Mouse (Mus musculus): Measurements from ENCODE around the gene Gm39566. TPM values are rescaled to one million over a fixed set of nuclear protein-coding genes. Genes with fewer than 3 reads are reported as not detected.
A peak's percentile ranks its signal among the peaks of the same experiment; 100 is the strongest.

Gene Gm39566
- total RNA-seq, 2 experiments from 2014 or later: not detected

- peak; percentile 38 to 46 for DNase-seq (ENCODE audit: low spot score in 2 of 2)
Observed at GRCm38 (mm10) chr11:69799394-69800137, 15.5 kb downstream of the Gm39566 start.

DNA sequence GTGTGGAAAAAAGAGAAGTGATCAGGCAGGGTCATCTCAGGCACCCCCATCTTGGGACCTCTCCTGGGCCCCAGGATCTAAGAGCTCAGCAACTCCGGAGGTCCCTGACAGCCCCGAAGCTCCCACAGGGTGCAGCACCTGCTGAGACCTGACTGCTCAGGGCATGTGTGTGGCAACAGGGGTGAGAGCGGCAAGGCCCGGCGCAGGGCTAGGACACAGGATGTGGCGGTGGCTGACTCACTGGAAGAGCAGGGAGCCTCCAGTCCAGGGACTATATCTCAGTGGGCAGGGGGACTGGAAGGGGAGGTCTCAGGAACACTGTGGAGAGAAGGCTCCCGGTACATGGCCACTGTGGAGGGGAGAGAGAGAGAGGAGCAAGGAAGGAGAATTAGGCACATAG, 17.2 kb downstream of the Gm39566 start:
- DNase-seq (ENCODE audit: low spot score in 2 of 2): no peak

GRCm38 (mm10) chr11:69795983-69796435, 19.1 kb downstream of the Gm39566 start:
- DNase-seq (ENCODE audit: low spot score in 2 of 2): no peak

GRCm38 (mm10) chr11:69795168-69795982, 19.7 kb downstream of the Gm39566 start, which contains the start of gene Chrnb1:
Chrnb1 (minus strand) TSS chr11:69795943.
- peak; percentile 83 to 88 for DNase-seq (ENCODE audit: low spot score in 2 of 2)

DNA sequence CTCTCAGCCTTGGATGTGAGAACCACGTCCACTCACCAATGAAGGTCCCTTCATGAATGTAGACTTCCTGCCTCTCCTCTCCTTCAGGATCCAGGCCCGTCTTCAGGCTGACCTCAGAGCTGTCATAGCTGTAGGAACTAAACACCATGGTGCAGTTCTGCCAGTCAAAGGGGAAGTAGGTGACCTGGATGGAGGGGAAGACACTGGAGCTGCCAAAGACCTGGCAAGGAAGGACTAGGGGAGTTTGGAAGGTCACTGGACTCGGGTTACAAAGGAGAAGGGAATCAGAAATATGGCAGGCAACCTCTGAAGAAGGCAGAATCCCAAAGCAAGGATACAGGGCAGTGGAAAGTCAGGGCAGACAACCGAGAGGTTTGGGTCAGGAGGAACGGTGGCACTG, 21.7 kb downstream of the Gm39566 start:
- DNase-seq (ENCODE audit: low spot score in 2 of 2): no peak

DNA sequence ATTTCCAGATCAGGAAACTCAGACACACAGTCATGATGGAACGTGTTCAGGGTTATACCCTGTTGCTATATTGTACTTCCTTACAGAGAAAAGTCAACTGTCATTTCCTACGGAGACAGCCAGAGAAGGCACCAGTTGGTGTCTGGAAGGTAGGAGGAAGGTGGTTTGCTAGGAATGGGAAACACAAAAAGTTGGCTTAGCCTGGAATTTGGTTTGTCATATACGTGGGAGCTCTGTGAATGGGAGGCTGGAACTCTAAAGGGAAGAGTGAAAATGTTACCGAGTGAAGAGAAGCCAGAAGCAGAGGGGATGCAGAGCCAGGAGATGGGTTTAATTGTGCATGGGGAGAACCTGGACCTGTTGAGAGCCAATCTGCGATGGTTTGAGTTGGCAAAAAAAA, 23.7 kb downstream of the Gm39566 start:
- DNase-seq (ENCODE audit: low spot score in 2 of 2): no peak

GRCm38 (mm10) chr11:69789431-69789830, 25.7 kb downstream of the Gm39566 start:
- no peak for DNase-seq (ENCODE audit: low spot score in 2 of 2)

GRCm38 (mm10) chr11:69787306-69787705, 27.8 kb downstream of the Gm39566 start:
- no peak for DNase-seq (ENCODE audit: low spot score in 2 of 2)

- no peak for DNase-seq (ENCODE audit: low spot score in 2 of 2)
Observed at GRCm38 (mm10) chr11:69784793-69785272, 30.3 kb downstream of the Gm39566 start.

GRCm38 (mm10) chr11:69781828-69782227, 33.3 kb downstream of the Gm39566 start:
- no peak for DNase-seq (ENCODE audit: low spot score in 2 of 2)

- DNase-seq (ENCODE audit: low spot score in 2 of 2): no peak
Observed at GRCm38 (mm10) chr11:69778985-69779384, 36.1 kb downstream of the Gm39566 start.

GRCm38 (mm10) chr11:69778258-69778982, 36.7 kb downstream of the Gm39566 start:
- no peak for DNase-seq (ENCODE audit: low spot score in 2 of 2)

DNA sequence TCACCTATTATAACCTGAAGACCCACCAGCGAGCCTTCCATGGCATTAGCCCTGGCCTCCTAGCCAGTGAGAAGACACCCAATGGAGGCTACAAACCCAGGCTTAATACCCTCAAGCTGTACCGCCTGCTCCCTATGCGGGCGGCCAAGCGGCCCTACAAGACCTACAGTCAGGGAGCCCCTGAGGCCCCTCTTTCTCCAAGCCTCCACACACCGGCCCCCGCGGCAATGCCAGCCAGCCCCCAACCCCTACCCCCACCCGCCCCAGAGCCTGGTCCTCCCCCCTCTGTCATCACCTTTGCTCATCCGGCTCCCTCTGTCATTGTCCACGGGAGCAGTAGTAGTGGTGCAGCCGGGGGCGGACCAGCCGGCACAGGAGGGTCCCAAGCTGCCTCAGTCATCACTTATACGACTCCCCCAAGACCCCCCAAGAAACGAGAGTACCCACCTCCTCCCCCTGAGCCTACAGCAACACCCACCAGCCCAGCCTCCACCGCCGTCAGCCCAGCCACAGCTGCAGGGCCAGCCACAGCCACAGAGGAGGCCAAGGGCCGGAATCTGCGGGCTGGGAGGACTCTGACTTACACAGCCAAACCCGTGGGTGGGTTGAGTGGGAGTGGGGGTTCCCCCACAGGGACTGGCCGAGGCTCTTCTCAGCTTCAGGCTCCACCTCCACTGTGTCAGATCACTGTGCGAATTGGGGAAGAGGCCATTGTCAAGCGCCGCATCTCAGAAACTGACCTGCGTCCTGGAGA, 37.4 kb downstream of the Gm39566 start:
- no peak for DNase-seq (ENCODE audit: low spot score in 2 of 2)

- DNase-seq (ENCODE audit: low spot score in 2 of 2): no peak
Observed at GRCm38 (mm10) chr11:69776488-69776887, 38.6 kb downstream of the Gm39566 start.

- DNase-seq (ENCODE audit: low spot score in 2 of 2): no peak
Observed at GRCm38 (mm10) chr11:69775716-69776115, 39.4 kb downstream of the Gm39566 start.

DNA sequence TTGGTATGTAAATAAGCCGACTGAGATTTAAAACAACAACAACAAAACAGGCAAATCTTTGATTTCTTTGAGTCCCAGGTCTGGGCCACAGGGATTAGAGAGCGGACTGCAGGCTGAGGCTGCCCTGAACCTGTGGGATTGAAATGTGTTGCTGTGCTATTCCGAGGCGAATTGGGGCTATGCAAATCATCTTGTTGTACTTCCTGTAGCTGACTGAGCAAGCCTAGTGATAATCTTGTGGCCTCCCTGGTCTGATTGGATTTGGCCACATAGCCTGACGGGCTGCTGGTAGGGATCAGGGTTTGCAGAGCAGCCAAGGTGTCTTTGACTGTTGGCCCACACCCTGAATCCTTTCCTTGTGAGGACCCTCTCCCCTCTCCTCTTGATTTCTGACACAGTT, 40.1 kb downstream of the Gm39566 start:
- DNase-seq (ENCODE audit: low spot score in 2 of 2): no peak

DNA sequence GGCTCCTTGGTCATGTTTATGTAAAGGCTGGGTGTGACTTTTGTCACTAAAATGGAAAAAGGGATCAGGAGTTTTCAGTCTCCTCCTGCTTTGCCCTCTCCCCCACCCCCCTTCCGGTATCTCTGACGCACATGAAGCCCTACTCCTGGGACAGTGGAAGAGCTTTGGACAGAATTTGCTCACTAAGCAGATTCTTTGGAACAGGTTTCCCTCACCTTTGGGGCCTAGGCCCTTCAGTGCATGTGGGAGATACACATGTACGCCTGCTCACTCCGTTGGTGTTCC, 47.5 kb downstream of the Gm39566 start:
- no peak for DNase-seq (ENCODE audit: low spot score in 2 of 2)

GRCm38 (mm10) chr11:69766872-69767624, 48.0 kb downstream of the Gm39566 start:
- no peak for DNase-seq (ENCODE audit: low spot score in 2 of 2)

DNA sequence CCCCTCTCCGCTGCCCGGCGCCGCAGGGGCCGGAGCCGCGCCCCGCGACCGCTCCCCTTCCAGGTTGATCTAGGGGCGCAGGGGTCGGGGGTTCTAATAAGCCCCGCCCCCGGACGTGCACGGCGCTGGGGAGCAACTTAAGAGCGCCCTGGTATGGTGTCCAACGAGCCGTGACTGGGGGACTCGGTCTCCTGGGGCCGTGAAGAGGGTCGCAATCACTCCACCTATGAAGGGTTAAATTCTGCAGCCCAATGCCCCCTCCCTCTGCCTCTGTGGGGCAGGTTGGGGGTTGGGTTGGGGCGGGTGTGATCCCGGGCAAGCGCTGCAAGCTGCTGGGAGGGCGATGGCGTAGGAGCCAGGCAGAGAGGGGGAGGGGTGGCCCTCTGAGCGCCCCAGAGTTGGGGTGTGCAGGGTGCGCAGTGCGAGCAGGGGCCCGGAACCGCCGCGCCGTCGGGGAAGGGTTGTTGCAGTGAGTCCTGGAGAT, 48.9 kb downstream of the Gm39566 start:
- peak; percentile 71 to 83 for DNase-seq (ENCODE audit: low spot score in 2 of 2)
